Mouse (Mus musculus) midbrain, embryonic 10.5 days (tissue): ENCODE data around the gene Hoxa2. TPM values are rescaled to one million over a fixed set of nuclear protein-coding genes. Genes with fewer than 3 reads are reported as not detected.

ENCODE experiments used
- DNase-seq: peaks from one replicate; pipeline ENCODE4 v3.0.0-alpha.2; 2017; ENCODE audit warnings: low spot score
- H3K27ac ChIP-seq: fragments of 300-500 bp; sonication (generic); replicated peaks from 2 replicates; pipeline ENCODE4 v1.5.1; 2016; ENCODE audit warnings: mild to moderate bottlenecking
- H3K27me3 ChIP-seq: fragments of 300-500 bp; sonication (generic); 2 replicates; pipeline ENCODE4 v1.6.1; 2016; ENCODE audit warnings: low read depth, mild to moderate bottlenecking; ENCODE audit not compliant: poor library complexity, severe bottlenecking
- H3K36me3 ChIP-seq: fragments of 300-500 bp; sonication (generic); 2 replicates; pipeline ENCODE4 v1.6.1; 2016; ENCODE audit warnings: mild to moderate bottlenecking, moderate library complexity
- H3K4me1 ChIP-seq: fragments of 300-500 bp; sonication (generic); 2 replicates; pipeline ENCODE4 v1.6.1; 2016
- H3K4me3 ChIP-seq: fragments of 300-500 bp; sonication (generic); 2 replicates; pipeline ENCODE4 v1.5.1; 2016; ENCODE audit warnings: mild to moderate bottlenecking, moderate library complexity
- H3K9me3 ChIP-seq: fragments of 300-500 bp; sonication (generic); replicated peaks from 2 replicates; pipeline ENCODE4 v1.6.1; 2016; ENCODE audit warnings: mild to moderate bottlenecking
- WGBS: fragments of 180-500 bp; shearing (Covaris S2); methylation state at CpG from one replicate; pipeline ENCODE4 v1.1.7; 2016; 5-methylcytosine and 5-hydroxymethylcytosine counted together
- polyA plus RNA-seq: library from polyadenylated mRNA; unstranded; fragments of >200 nt; fragmentation: Nextera tagmentation; extraction: Ambion mirVana; gene quantifications from 2 replicates; pipeline ENCODE4 v1.2.1, GENCODE M21; 2016

Hoxa2 gene
- polyA plus RNA-seq, 1 experiment from 2014 or later: 1.9 TPM

DNA sequence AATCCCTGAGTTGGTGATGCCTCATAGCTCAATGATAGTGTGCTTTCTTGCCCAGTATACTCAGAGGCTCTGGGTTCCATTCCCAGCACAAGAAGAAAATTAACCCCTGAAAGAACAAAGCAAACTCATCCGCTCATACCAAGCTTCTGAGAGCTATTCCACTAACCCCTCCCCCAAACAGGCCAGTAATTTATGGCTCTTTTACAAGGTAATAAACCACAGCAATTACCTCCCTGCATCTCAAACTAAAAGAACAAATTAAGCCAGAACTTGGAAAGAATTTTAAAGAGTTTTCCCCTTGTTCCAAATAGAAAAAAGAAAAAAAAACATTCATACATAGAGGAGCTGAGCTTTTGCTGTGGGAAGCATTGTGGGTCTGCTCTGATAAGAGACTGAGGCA, 18.2 kb upstream of the Hoxa2 start:
- Histone ChIP-seq H3K4me1 (no peaks in the 10 kb centered on the region), H3K27me3 (peaks cover 100% of the 10 kb centered on the region), H3K4me3 (no peak overlapping the region), H3K27ac (no peak overlapping the region), H3K36me3 (no peaks in the 10 kb centered on the region), H3K9me3 (no peaks in the 10 kb centered on the region)
- DNase-seq: no peak
- WGBS: 0% methylated on average over 1 of the region's 1 CpGs

DNA sequence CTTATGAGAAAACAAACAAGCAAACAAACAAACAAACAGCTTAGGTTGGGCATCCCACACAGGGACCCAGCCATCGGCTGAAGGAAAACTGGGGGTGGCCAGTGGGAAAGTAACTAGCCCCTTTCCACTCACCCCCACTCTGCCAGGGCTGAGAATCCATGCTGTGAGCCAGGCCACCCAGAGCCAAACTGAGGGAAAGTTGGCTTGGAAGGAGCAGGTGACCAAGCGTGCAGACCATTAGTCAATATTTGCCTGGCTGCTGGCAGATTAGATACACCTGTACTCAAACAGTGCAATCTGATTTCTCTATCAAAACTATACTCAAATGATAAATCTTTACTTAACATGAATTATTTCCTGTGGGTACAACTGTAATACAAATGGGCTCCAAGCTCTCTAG, 17.4 kb upstream of the Hoxa2 start:
- H3K36me3 ChIP-seq: no peaks in the 10 kb centered on the region
- H3K4me3 ChIP-seq: no peak overlapping the region
- peaks cover 100% of the 10 kb centered on the region for H3K27me3 ChIP-seq
- no peaks in the 10 kb centered on the region for H3K9me3 ChIP-seq
- H3K27ac ChIP-seq: no peak overlapping the region
- no peak for DNase-seq
- no peaks in the 10 kb centered on the region for H3K4me1 ChIP-seq
- WGBS: 29% methylated on average over 2 of the region's 2 CpGs

DNA sequence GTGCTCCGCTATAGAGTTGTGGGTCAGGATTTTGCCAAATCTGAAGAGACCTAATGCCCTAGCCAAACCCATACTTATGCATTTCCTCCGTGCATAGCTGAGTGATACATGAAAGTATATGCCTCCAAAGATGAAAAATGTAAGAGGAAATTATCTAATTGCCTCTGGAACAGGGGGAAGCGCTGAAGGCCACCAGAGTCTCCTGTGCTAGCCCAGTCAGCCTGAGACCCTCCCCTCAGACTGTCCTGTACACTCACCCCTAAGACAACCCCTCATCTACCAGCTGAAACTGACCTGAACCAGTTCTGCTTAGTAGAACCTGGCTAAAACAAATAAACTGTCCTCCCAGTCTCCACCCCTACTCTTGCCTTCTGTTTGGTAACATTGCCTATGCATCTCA, 16.1 kb upstream of the Hoxa2 start:
- no peak for DNase-seq

DNA sequence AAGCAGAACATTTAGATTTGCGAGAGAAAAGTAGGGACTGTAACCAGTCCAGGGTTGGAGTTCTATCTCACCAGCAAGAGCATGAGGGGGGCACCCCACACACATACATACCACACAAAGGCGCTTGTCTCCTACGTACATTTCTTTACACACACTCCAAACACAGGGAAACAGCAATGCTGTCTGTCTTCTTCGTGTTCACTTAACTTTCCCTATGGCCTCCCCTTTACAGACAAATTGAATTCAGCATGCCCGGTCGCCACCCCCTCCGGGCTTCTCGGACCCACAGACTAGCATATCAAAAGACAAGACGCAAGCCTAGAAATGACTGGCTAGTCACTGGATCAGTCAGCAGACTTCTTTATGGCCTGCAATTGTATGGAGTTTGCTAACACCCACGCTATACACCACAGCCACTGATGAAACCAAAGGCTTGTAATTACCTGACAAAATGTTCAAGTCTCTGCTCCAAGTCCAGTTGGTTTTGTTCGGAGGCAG, 15.6 kb upstream of the Hoxa2 start:
- no peak overlapping the region for H3K4me3 ChIP-seq

More for the DNA sequence above, 16.1 kb upstream of the Hoxa2 start:
- 6% methylated on average over 3 of the region's 3 CpGs for WGBS
- Histone ChIP-seq H3K4me1 (peaks cover 3% of the 10 kb centered on the region), H3K27ac (no peak overlapping the region), H3K4me3 (no peak overlapping the region), H3K9me3 (no peaks in the 10 kb centered on the region), H3K36me3 (no peaks in the 10 kb centered on the region), H3K27me3 (peaks cover 100% of the 10 kb centered on the region)

DNA sequence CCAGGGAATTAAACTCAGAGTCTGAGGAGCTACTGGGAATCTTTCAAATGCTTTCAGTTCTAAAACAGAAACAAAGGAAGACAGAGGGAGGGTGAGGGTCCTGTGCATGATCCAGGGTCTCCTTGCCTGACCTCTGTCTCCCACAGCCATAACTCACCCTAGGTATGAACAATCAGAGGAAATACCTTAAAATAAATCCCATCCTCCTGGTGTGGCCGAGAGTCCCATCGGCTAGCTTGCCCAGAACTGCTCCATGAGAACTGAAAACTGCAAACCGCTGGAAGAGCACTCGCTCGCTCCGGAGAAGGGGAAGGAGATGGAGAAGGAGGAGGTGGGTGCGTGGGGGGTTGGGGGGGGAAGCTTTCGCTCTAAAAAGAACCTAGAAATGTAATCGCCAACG, 15.1 kb upstream of the Hoxa2 start:
- peaks cover 8% of the 10 kb centered on the region for H3K4me1 ChIP-seq
- H3K4me3 ChIP-seq: no peak overlapping the region
- no peaks in the 10 kb centered on the region for H3K9me3 ChIP-seq
- H3K27ac ChIP-seq: no peak overlapping the region
- peaks cover 100% of the 10 kb centered on the region for H3K27me3 ChIP-seq
- no peak for DNase-seq
- no peaks in the 10 kb centered on the region for H3K36me3 ChIP-seq
- WGBS: under 1% methylated on average over 10 of the region's 10 CpGs

More for the DNA sequence above, 15.6 kb upstream of the Hoxa2 start:
- 2% methylated on average over 11 of the region's 11 CpGs for WGBS
- no peak overlapping the region for H3K27ac ChIP-seq
- peaks cover 100% of the 10 kb centered on the region for H3K27me3 ChIP-seq
- H3K9me3 ChIP-seq: no peaks in the 10 kb centered on the region
- no peak for DNase-seq
- peaks cover 8% of the 10 kb centered on the region for H3K4me1 ChIP-seq
- no peaks in the 10 kb centered on the region for H3K36me3 ChIP-seq

DNA sequence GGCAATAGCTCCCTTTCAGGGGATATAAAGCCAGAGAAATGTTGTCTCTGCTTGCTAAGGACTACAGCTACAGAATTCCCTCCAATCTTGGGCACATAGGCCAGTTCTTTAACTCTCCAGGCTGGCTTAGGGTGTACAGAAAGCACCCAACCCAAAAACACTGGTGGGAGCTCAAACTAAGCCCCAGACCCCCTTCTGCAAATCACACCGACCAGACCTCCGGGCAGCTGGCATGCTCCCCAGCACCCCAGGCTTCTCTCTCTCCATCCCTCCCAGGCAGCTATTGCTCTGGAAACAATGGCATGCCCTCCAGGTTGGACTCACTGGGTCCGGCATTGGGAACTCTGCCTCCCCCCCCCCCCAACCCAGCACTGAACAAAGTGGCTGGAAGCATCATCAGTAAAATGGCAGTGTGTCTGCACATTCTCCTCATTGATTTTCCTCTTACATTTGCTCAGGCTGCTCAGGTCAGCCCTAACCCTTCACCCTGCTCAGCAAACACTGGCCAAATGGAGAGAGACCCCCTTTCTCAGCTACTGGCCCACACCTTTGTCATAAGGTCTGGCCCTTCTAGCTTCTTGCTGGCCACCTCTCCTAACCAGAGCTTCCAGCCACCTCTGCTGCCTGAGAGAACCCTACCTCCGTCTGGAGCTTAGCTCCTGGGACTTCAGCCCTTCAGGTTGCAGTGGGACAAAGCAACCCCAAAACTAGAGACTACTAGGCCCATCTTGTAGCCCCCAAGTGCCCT, 14.5 kb upstream of the Hoxa2 start:
- H3K4me1 ChIP-seq: peaks cover 8% of the 10 kb centered on the region
- peaks cover 100% of the 10 kb centered on the region for H3K27me3 ChIP-seq
- DNase-seq: no peak
- no peak overlapping the region for H3K4me3 ChIP-seq
- H3K9me3 ChIP-seq: no peaks in the 10 kb centered on the region
- WGBS: 4% methylated on average over 4 of the region's 4 CpGs
- H3K36me3 ChIP-seq: no peaks in the 10 kb centered on the region
- H3K27ac ChIP-seq: no peak overlapping the region

DNA sequence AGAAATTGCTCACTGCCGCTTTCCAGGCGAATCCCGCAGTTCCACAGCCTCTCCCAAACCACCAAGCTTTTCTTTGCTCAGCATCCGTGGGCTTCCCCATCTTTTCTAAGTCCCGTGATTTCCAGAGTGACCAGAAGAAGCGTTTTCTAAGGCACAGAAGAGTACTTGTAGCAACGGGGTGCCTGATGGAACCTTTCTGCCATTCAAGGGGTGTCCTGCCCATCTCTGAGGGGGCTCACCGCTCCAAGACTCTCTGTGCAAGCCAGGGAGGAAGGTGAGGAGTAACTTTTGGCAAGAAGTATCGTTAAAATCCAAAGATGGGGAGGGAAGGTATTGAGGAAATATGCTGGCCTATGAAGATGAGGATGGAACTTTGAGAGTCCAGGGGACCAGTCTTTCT, 13.2 kb upstream of the Hoxa2 start:
- H3K9me3 ChIP-seq: no peaks in the 10 kb centered on the region
- peaks cover 9% of the 10 kb centered on the region for H3K4me1 ChIP-seq
- WGBS: 1% methylated on average over 9 of the region's 9 CpGs
- no peak overlapping the region for H3K27ac ChIP-seq
- peaks cover 100% of the 10 kb centered on the region for H3K27me3 ChIP-seq
- H3K36me3 ChIP-seq: no peaks in the 10 kb centered on the region
- H3K4me3 ChIP-seq: no peak overlapping the region
- DNase-seq: no peak

DNA sequence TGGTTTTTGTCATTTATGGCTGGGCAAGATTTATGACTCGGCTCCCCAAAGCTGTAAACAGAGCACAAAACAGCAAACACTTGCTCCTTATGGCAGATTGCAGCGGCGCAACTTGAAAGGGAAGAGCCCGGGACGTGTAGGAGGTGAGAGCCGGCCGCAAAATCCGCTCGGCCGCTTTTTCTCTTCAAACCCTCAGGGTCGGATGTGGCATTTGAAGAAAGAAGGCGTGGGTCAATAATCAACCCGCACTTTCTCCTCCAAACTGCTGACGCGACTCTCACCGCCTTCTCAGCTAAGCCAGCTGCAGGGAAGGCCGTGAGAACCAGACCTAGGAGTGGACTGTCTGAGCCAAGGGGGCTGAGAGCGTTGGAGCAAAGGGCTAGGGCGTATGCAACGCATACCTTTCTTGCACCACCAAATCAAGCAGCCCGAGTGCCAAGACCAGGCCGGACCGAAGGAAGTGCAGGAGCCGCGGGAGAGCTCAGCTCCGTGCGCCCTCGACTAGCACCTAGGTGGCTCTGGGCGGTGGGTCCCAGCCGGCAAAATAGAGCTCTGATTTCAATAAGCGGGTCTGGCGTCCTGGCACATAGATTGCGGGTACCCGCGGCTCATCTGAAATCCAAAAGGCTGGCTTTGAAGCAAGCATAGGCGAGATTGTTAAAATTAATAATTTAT, 12.6 kb upstream of the Hoxa2 start, which contains the start of gene 5730596B20Rik:
5730596B20Rik (plus strand) TSS at position 438 of the 675 bp plus-strand sequence.
- no peaks in the 10 kb centered on the region for H3K9me3 ChIP-seq
- H3K27me3 ChIP-seq: peaks cover 100% of the 10 kb centered on the region
- H3K36me3 ChIP-seq: no peaks in the 10 kb centered on the region
- no peak within 1 kb of the TSS for H3K4me3 ChIP-seq
- under 1% methylated on average over 36 of the region's 36 CpGs for WGBS
- peaks cover 15% of the 10 kb centered on the region for H3K4me1 ChIP-seq
- H3K27ac ChIP-seq: no peak within 1 kb of the TSS
- peak; percentile 63 for DNase-seq

DNA sequence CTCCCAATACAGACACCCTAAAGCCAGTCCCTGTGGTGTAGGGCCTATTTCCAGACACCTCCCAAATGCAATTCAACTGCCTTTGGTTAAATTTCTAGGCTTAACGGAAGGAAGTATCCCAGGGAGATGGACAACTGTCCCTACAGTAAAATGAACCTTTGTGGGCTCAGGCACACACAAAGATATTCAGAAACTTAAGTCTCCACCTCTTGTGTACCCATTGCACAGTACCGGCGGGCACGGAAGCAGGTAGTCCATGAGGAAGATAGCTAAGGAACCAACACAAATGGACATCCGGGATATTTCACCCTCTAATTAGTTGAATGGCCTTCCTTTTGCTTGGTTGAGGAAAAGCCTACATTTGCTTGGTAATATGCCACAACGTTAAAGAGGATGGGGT, 11.8 kb upstream of the Hoxa2 start:
- no peak overlapping the region for H3K27ac ChIP-seq
- WGBS: under 1% methylated on average over 6 of the region's 6 CpGs
- no peaks in the 10 kb centered on the region for H3K9me3 ChIP-seq
- H3K4me3 ChIP-seq: no peak overlapping the region
- no peaks in the 10 kb centered on the region for H3K36me3 ChIP-seq
- peaks cover 100% of the 10 kb centered on the region for H3K27me3 ChIP-seq
- H3K4me1 ChIP-seq: peaks cover 18% of the 10 kb centered on the region
- no peak for DNase-seq

DNA sequence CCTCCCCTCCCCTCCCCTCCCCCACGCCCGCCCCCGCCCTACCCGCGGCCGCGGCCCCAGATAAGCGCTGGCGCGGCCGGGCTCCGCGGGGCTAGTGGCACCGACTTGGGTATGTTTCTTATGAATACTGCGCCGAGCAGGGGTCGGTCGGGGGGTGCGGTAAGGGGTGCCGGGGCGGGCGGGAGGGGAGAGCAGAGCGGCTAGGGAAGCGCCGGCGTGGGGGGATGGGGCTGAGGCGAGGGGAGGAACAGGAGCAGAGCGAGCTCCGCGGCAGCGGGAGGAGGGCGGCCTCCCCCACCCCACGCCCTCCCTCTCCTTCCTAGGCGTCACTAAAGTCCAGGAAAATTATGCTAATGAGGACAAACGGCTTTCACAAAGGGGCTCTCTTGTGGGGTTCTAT, 11.2 kb upstream of the Hoxa2 start:
- no peak for DNase-seq
- Histone ChIP-seq H3K4me1 (peaks cover 18% of the 10 kb centered on the region), H3K4me3 (peak overlapping the region; percentile 14; the same call in 1 of the 2 replicates), H3K9me3 (no peaks in the 10 kb centered on the region), H3K27me3 (peaks cover 100% of the 10 kb centered on the region), H3K27ac (no peak overlapping the region), H3K36me3 (no peaks in the 10 kb centered on the region)
- under 1% methylated on average over 22 of the region's 35 CpGs for WGBS

DNA sequence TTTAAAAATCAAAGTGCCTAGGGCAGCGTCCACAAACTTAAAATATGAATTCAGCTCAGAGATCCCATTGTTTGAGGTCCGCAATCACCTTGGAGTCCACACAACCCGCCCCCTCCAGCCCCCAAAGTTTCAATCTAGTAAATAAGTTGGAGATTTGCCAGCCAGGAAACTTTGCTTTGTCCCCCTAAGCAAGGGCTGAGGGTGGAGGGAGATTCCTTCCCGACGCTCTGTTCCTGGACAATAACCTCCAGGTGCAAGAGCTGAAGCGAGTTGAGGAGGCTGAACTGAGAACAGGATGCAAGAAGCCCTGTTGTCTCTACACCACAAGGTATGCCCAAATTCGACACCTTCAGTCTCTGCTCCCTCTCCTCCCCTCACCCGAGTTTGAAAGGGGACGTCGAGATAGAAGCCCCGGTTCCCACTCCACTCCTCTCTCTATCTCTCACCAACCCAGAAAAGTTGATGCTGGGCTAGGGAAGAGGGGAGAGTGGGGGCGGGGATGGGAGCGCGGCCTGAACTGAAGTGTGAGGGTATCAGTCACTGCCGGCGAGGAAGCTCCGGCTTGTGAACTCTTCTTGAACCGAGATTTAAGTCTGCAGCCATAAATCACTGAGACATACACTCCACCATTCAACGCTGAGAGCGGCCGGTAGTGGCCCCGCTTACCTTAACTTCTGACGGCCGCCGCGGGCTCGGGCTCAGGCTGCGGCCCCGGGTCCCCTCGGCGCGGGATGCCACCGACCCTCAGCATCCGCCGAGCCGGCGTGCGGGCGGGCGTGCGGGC, 10.5 kb upstream of the Hoxa2 start:
- no peaks in the 10 kb centered on the region for H3K9me3 ChIP-seq
- no peak overlapping the region for H3K27ac ChIP-seq
- H3K36me3 ChIP-seq: no peaks in the 10 kb centered on the region
- peaks cover 18% of the 10 kb centered on the region for H3K4me1 ChIP-seq
- H3K27me3 ChIP-seq: peaks cover 100% of the 10 kb centered on the region
- peak overlapping the region; percentile 14; the same call in 1 of the 2 replicates for H3K4me3 ChIP-seq
- WGBS: under 1% methylated on average over 41 of the region's 41 CpGs
- no peak for DNase-seq

DNA sequence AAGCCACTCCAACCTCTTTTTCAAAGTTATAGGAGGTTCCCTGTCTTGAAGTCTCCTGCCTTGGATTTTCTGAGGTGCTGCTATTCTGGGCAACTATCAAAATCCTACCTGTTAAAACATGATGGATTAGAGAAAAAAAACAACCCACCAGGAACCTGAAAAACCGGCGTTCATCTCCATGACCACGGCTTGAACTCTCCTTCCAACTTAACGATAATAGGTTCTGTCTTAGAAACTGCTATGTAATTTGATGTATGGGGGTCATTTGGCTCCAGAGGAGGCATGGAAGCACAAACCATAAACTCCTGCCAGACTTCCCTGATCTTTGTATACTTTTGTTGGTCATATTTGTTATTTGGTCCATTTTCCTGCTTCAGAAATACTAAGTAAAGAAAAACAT, 9.0 kb upstream of the Hoxa2 start:
- peaks cover 100% of the 10 kb centered on the region for H3K27me3 ChIP-seq
- no peak overlapping the region for H3K27ac ChIP-seq
- peaks cover 18% of the 10 kb centered on the region for H3K4me1 ChIP-seq
- H3K9me3 ChIP-seq: no peaks in the 10 kb centered on the region
- DNase-seq: no peak
- no peak overlapping the region for H3K4me3 ChIP-seq
- no peaks in the 10 kb centered on the region for H3K36me3 ChIP-seq
- WGBS: 4% methylated on average over 4 of the region's 4 CpGs
